In genomic region chr15:81026901-81027300, GRCm38 (mm10) we compare ENCODE assay signal across 11 mouse cellular contexts. TPM values are rescaled to one million over a fixed set of nuclear protein-coding genes. Genes with fewer than 3 reads are reported as not detected.
DNase-seq lines count a peak whose midpoint lies in the region; ATAC-seq and TF ChIP-seq lines count a peak whose summit lies in the region.
"Had no signal": no experiment of that assay in that cellular context is flagged by ENCODE, and none has a peak within 500 bp of the region (broad histone marks: within the 10 kb centered on the region; RNA-seq: fewer than 3 reads in every experiment).

No protein-coding gene starts in this region.

- intact Hi-C loops in gastrocnemius, adult 2 months (cut with DNase I) = loop anchor here (1.0 kb wide), 3 partner anchors 22 to 172 kb away; no protein-coding TSS in a partner anchor

- no peak overlapping the region for H3K9ac ChIP-seq in hindbrain, embryonic 12.5 days
- H3K9ac ChIP-seq in hindbrain, embryonic 14.5 days = no peak overlapping the region
- H3K9ac ChIP-seq in lung, embryonic 16.5 days (ENCODE audit: low read length) = no peak overlapping the region
- H3K9ac ChIP-seq in stomach, embryonic 16.5 days (ENCODE audit: low read length) = peak overlapping the region; percentile 31; the same call in 1 of the 2 replicates
- H3K9ac ChIP-seq: embryonic facial prominence, embryonic 15.5 days had no signal

- H3K27me3 ChIP-seq in hindbrain, embryonic 12.5 days = no peaks in the 10 kb centered on the region
- H3K27me3 ChIP-seq in hindbrain, embryonic 14.5 days (ENCODE audit: control insufficient read depth, insufficient read depth, low read length) = no peaks in the 10 kb centered on the region
- no peaks in the 10 kb centered on the region for H3K27me3 ChIP-seq in lung, embryonic 16.5 days (ENCODE audit: control insufficient read depth, insufficient read depth, low read depth, low read length)
- H3K27me3 ChIP-seq in stomach, embryonic 16.5 days (ENCODE audit: control insufficient read depth, insufficient read depth, low read length) = no peaks in the 10 kb centered on the region
- H3K27me3 ChIP-seq: embryonic facial prominence, embryonic 15.5 days had no signal

- H3K4me3 ChIP-seq in gastrocnemius, adult 2 months = 0 out of 2 replicates have a peak overlapping the region, but pooled peaks have one; percentile 7
- no peak overlapping the region for H3K4me3 ChIP-seq in hindbrain, embryonic 12.5 days
- no peak overlapping the region for H3K4me3 ChIP-seq in hindbrain, embryonic 14.5 days (replicated peaks; ENCODE audit: low read length)
- no peak overlapping the region for H3K4me3 ChIP-seq in lung, embryonic 16.5 days (ENCODE audit: low read length)
- H3K4me3 ChIP-seq in stomach, embryonic 16.5 days (replicated peaks; ENCODE audit: low read length) = no peak overlapping the region
- H3K4me3 ChIP-seq: embryonic facial prominence, embryonic 15.5 days; forebrain, embryonic 10.5 days had no signal

- TF ChIP-seq CTCF in gastrocnemius, adult 2 months (IDR thresholded peaks at IDR 0.05) = no peak

- no peaks in the 10 kb centered on the region for H3K36me3 ChIP-seq in hindbrain, embryonic 12.5 days
- H3K36me3 ChIP-seq in hindbrain, embryonic 14.5 days (replicated peaks; ENCODE audit: control insufficient read depth, insufficient read depth) = peaks cover 3% of the 10 kb centered on the region
- peaks cover 2% of the 10 kb centered on the region; the same call in 1 of the 2 replicates for H3K36me3 ChIP-seq in lung, embryonic 16.5 days (ENCODE audit: control insufficient read depth, insufficient read depth, low read length)
- H3K36me3 ChIP-seq in stomach, embryonic 16.5 days (ENCODE audit: control insufficient read depth, insufficient read depth, low read length) = no peaks in the 10 kb centered on the region

- peak; percentile 2; the same call in 1 of the 2 replicates for ATAC-seq in hindbrain, embryonic 12.5 days (ENCODE audit: low FRiP score)
- no peak for ATAC-seq in hindbrain, embryonic 14.5 days (ENCODE audit: low FRiP score)
- 0 out of 2 replicates have a peak, but pooled peaks have one; percentile 13 for ATAC-seq in lung, embryonic 16.5 days (ENCODE audit: low read depth)
- ATAC-seq in stomach, embryonic 16.5 days (ENCODE audit: insufficient read depth, low FRiP score) = no peak

- DNase-seq in gastrocnemius, adult 2 months = no peak
- DNase-seq in gastrocnemius, postnatal 25 days = no peak
- DNase-seq in hindbrain, embryonic 14.5 days (ENCODE audit: low spot score) = no peak
- no peak for DNase-seq in lung, postnatal 14 days
- no peak for DNase-seq in left cerebral cortex, adult 9 months (ENCODE audit: low spot score in 2 of 2)

- no peak overlapping the region for H3K4me2 ChIP-seq in hindbrain, embryonic 12.5 days (replicated peaks)
- no peak overlapping the region for H3K4me2 ChIP-seq in hindbrain, embryonic 14.5 days (replicated peaks)
- peak overlapping the region; percentile 12; the same call in 1 of the 2 replicates for H3K4me2 ChIP-seq in lung, embryonic 16.5 days (ENCODE audit: low read depth, low read length)
- no peak overlapping the region for H3K4me2 ChIP-seq in stomach, embryonic 16.5 days (ENCODE audit: low read depth, low read length)
- H3K4me2 ChIP-seq: embryonic facial prominence, embryonic 15.5 days had no signal

- no peaks in the 10 kb centered on the region for H3K9me3 ChIP-seq in hindbrain, embryonic 12.5 days (replicated peaks)
- no peaks in the 10 kb centered on the region for H3K9me3 ChIP-seq in hindbrain, embryonic 14.5 days (ENCODE audit: control insufficient read depth, low read length)
- H3K9me3 ChIP-seq in lung, embryonic 16.5 days (ENCODE audit: control insufficient read depth, low read length) = no peaks in the 10 kb centered on the region
- H3K9me3 ChIP-seq in stomach, embryonic 16.5 days (replicated peaks; ENCODE audit: control insufficient read depth, low read length) = no peaks in the 10 kb centered on the region
- H3K9me3 ChIP-seq: embryonic facial prominence, embryonic 15.5 days; forebrain, embryonic 10.5 days had no signal

- peaks cover 20% of the 10 kb centered on the region; the same call in 1 of the 2 replicates for H3K4me1 ChIP-seq in hindbrain, embryonic 12.5 days
- no peaks in the 10 kb centered on the region for H3K4me1 ChIP-seq in hindbrain, embryonic 14.5 days (replicated peaks; ENCODE audit: control insufficient read depth, insufficient read depth, low read length)
- H3K4me1 ChIP-seq in lung, embryonic 16.5 days (replicated peaks; ENCODE audit: control insufficient read depth, insufficient read depth, low read length) = peaks cover 9% of the 10 kb centered on the region
- H3K4me1 ChIP-seq in stomach, embryonic 16.5 days (ENCODE audit: control insufficient read depth, insufficient read depth, low read length) = peaks cover 13% of the 10 kb centered on the region

- WGBS in hindbrain, embryonic 12.5 days = 83% methylated on average over 5 of the region's 5 CpGs
- 83% methylated on average over 5 of the region's 5 CpGs for WGBS in hindbrain, embryonic 14.5 days
- 57% methylated on average over 5 of the region's 5 CpGs for WGBS in lung, embryonic 16.5 days
- WGBS in stomach, embryonic 16.5 days = 69% methylated on average over 5 of the region's 5 CpGs

- H3K27ac ChIP-seq in gastrocnemius, adult 2 months = peak overlapping the region; percentile 76
- no peak overlapping the region for H3K27ac ChIP-seq in hindbrain, embryonic 12.5 days
- H3K27ac ChIP-seq in hindbrain, embryonic 14.5 days = no peak overlapping the region
- H3K27ac ChIP-seq in lung, embryonic 16.5 days (ENCODE audit: low read length) = no peak overlapping the region
- peak overlapping the region; percentile 26; the same call in 1 of the 2 replicates for H3K27ac ChIP-seq in stomach, embryonic 16.5 days (ENCODE audit: low read length)
- H3K27ac ChIP-seq: embryonic facial prominence, embryonic 15.5 days; forebrain, embryonic 10.5 days; hindbrain, postnatal 0 days had no signal

RNA-seq across cellular contexts. Expression of gene Sgsm3, which starts 49.3 kb away (rescaled TPM):
- total RNA-seq in gastrocnemius, adult 2 months (2021) = 10 to 100 TPM; 16.9 to 20.4 TPM
- 10 to 100 TPM; 11.0 to 12.5 TPM for total RNA-seq in gastrocnemius, postnatal 25 days (2021)
- polyA plus RNA-seq in hindbrain, embryonic 12.5 days (2016; fragmentation: Nextera tagmentation; extraction: Ambion mirVana) = 43.1 and 46.4 TPM in 2 replicates
- polyA plus RNA-seq in hindbrain, embryonic 14.5 days (2014; fragmentation: Nextera tagmentation; extraction: Ambion mirVana) = 54.3 and 61.8 TPM in 2 replicates
- 45.9 and 46.2 TPM in 2 replicates for polyA plus RNA-seq in lung, embryonic 16.5 days (2015; fragmentation: Nextera tagmentation; extraction: Ambion mirVana)
- polyA plus RNA-seq in stomach, embryonic 16.5 days (2015; fragmentation: Nextera tagmentation; extraction: Ambion mirVana) = 55.9 and 73.5 TPM in 2 replicates

Comparison
In these comparisons a context has a peak if more than half of its experiments do, and no peak if none do; other contexts are left out.
1. ATAC-seq: peak in hindbrain, embryonic 12.5 days (single experiment) and lung, embryonic 16.5 days (single experiment); none in hindbrain, embryonic 14.5 days (single experiment) and stomach, embryonic 16.5 days (single experiment).
2. H3K27ac ChIP-seq: peak in gastrocnemius, adult 2 months (single experiment) and stomach, embryonic 16.5 days (single experiment); none in hindbrain, embryonic 12.5 days (single experiment), hindbrain, embryonic 14.5 days (single experiment) and lung, embryonic 16.5 days (single experiment).